In the genomic region with DNA sequence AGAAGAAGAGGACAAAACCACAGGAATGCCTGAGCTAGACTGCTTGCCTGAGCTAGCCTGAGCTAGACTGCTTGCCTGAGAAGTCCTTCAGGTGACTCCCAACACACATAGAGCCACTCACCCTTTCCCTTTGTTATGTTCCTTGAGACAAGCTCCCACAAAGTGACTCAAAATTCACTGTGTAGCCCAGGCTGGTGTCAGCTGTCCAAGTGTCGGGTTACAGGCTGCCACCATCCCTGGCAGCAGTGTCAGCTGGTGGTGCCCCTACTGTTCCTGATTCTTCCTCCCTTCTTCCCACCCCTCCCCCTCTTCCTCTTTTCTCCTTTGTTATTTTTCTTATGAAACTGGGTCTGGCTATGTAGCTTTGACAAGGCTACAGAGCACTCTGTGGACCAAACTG, we compare ENCODE assay signal across 14 mouse cellular contexts. TPM values are rescaled to one million over a fixed set of nuclear protein-coding genes. Genes with fewer than 3 reads are reported as not detected.
DNase-seq lines count a peak whose midpoint lies in the region; ATAC-seq and TF ChIP-seq lines count a peak whose summit lies in the region.
"Had no signal": no experiment of that assay in that cellular context is flagged by ENCODE, and none has a peak within 500 bp of the region (broad histone marks: within the 10 kb centered on the region; RNA-seq: fewer than 3 reads in every experiment).

No protein-coding gene starts in this region.

- no peak overlapping the region for H3K4me3 ChIP-seq in hindbrain, embryonic 10.5 days
- H3K4me3 ChIP-seq in hindbrain, embryonic 14.5 days (replicated peaks; ENCODE audit: low read length) = no peak overlapping the region
- no peak overlapping the region for H3K4me3 ChIP-seq in limb, embryonic 14.5 days (replicated peaks; ENCODE audit: low read length)
- H3K4me3 ChIP-seq: layer of hippocampus, adult 2 months; limb, embryonic 15.5 days had no signal

- H3K27ac ChIP-seq in hindbrain, embryonic 10.5 days = peak overlapping the region; percentile 71
- H3K27ac ChIP-seq in hindbrain, embryonic 14.5 days = no peak overlapping the region
- H3K27ac ChIP-seq in limb, embryonic 14.5 days (replicated peaks; ENCODE audit: low read depth, low read length) = no peak overlapping the region
- H3K27ac ChIP-seq: layer of hippocampus, adult 2 months; limb, embryonic 15.5 days had no signal

- DNase-seq in hindbrain, embryonic 10.5 days (ENCODE audit: low spot score) = peak; percentile 40
- no peak for DNase-seq in hindbrain, embryonic 14.5 days (ENCODE audit: low spot score)
- DNase-seq in 416B (ENCODE audit: low read depth) = peak; percentile 85
- DNase-seq in limb, embryonic 14.5 days (ENCODE audit: low spot score) = no peak
- DNase-seq in urinary bladder, postnatal 36 days (ENCODE audit: low spot score in 2 of 2) = no peak
- DNase-seq in urinary bladder, adult 18-20 months (ENCODE audit: low spot score in 2 of 2) = no peak
- DNase-seq in T-cell, adult 2 months (ENCODE audit: low spot score) = no peak
- DNase-seq: adrenal gland, postnatal 10 days; cerebellum, adult 8-10 months; heart, postnatal 4 days; right cerebral cortex, postnatal 4 days had no signal

- H3K4me1 ChIP-seq in hindbrain, embryonic 10.5 days (replicated peaks) = peaks cover 13% of the 10 kb centered on the region
- H3K4me1 ChIP-seq in hindbrain, embryonic 14.5 days (replicated peaks; ENCODE audit: control insufficient read depth, insufficient read depth, low read length) = no peaks in the 10 kb centered on the region
- no peaks in the 10 kb centered on the region for H3K4me1 ChIP-seq in limb, embryonic 14.5 days (ENCODE audit: control insufficient read depth, insufficient read depth, low read length)
- H3K4me1 ChIP-seq: limb, embryonic 15.5 days had no signal

- no peak for ATAC-seq in hindbrain, embryonic 14.5 days (ENCODE audit: low FRiP score)
- peak; percentile 75 for ATAC-seq in common myeloid progenitor, adult 5-6 weeks (replicated peaks; ENCODE audit: low read depth, poor library complexity, severe bottlenecking)
- ATAC-seq in limb, embryonic 14.5 days (ENCODE audit: low FRiP score, low read depth) = peak; percentile 73

- H3K4me2 ChIP-seq in hindbrain, embryonic 14.5 days (replicated peaks) = no peak overlapping the region
- no peak overlapping the region for H3K4me2 ChIP-seq in limb, embryonic 14.5 days (replicated peaks; ENCODE audit: low read depth, low read length, severe bottlenecking)
- H3K4me2 ChIP-seq: limb, embryonic 15.5 days had no signal

- TF ChIP-seq POLR2A in limb, embryonic 14.5 days (IDR thresholded peaks at IDR 0.05; ENCODE audit: borderline replicate concordance, extremely low read depth, insufficient read depth, insufficient read length) = no peak

- no peaks in the 10 kb centered on the region for H3K27me3 ChIP-seq in hindbrain, embryonic 10.5 days (ENCODE audit: insufficient read depth, poor library complexity, severe bottlenecking)
- H3K27me3 ChIP-seq in hindbrain, embryonic 14.5 days (ENCODE audit: control insufficient read depth, insufficient read depth, low read length) = no peaks in the 10 kb centered on the region
- H3K27me3 ChIP-seq in limb, embryonic 14.5 days (ENCODE audit: control insufficient read depth, insufficient read depth, low read length) = no peaks in the 10 kb centered on the region
- H3K27me3 ChIP-seq: limb, embryonic 15.5 days had no signal

- 17% methylated on average over 1 of the region's 1 CpGs for WGBS in hindbrain, embryonic 10.5 days
- 28% methylated on average over 1 of the region's 1 CpGs for WGBS in hindbrain, embryonic 14.5 days
- 36% methylated on average over 1 of the region's 1 CpGs for WGBS in limb, embryonic 14.5 days

- no peak overlapping the region for H3K9ac ChIP-seq in hindbrain, embryonic 14.5 days
- no peak overlapping the region for H3K9ac ChIP-seq in limb, embryonic 14.5 days (ENCODE audit: low read depth, low read length, severe bottlenecking)
- H3K9ac ChIP-seq: limb, embryonic 15.5 days had no signal

- peaks cover 9% of the 10 kb centered on the region; the same call in 1 of the 2 replicates for H3K36me3 ChIP-seq in hindbrain, embryonic 10.5 days
- H3K36me3 ChIP-seq in hindbrain, embryonic 14.5 days (replicated peaks; ENCODE audit: control insufficient read depth, insufficient read depth) = no peaks in the 10 kb centered on the region
- H3K36me3 ChIP-seq in limb, embryonic 14.5 days (ENCODE audit: control insufficient read depth, insufficient read depth, low read length) = no peaks in the 10 kb centered on the region

- peaks cover 8% of the 10 kb centered on the region; the same call in 1 of the 2 replicates for H3K9me3 ChIP-seq in hindbrain, embryonic 10.5 days
- no peaks in the 10 kb centered on the region for H3K9me3 ChIP-seq in hindbrain, embryonic 14.5 days (ENCODE audit: control insufficient read depth, low read length)
- H3K9me3 ChIP-seq in limb, embryonic 14.5 days (ENCODE audit: control insufficient read depth, low read length) = peaks cover 2% of the 10 kb centered on the region; the same call in 1 of the 2 replicates
- H3K9me3 ChIP-seq: limb, embryonic 15.5 days had no signal

RNA-seq across cellular contexts. Expression of a gene that starts 12.2 kb away (rescaled TPM):
- 39.2 and 41.6 TPM in 2 replicates for polyA plus RNA-seq in hindbrain, embryonic 10.5 days (2016; fragmentation: Nextera tagmentation; extraction: Ambion mirVana)
- 45.6 and 46.5 TPM in 2 replicates for polyA plus RNA-seq in hindbrain, embryonic 14.5 days (2014; fragmentation: Nextera tagmentation; extraction: Ambion mirVana)
- 72.2 and 76.2 TPM in 2 replicates for total RNA-seq in common myeloid progenitor, adult 5-6 weeks (2017)
- 61.0 and 67.4 TPM in 2 replicates for polyA plus RNA-seq in limb, embryonic 14.5 days (2012; rRNA removed)
- polyA plus RNA-seq in limb, embryonic 14.5 days (2014; fragmentation: Nextera tagmentation; extraction: Ambion mirVana) = 73.3 and 75.3 TPM in 2 replicates

RNA-seq across cellular contexts. Expression of a gene that starts 13.0 kb away (rescaled TPM):
- 38.6 and 48.6 TPM in 2 replicates for polyA plus RNA-seq in hindbrain, embryonic 10.5 days (2016; fragmentation: Nextera tagmentation; extraction: Ambion mirVana)
- 58.2 and 60.9 TPM in 2 replicates for polyA plus RNA-seq in hindbrain, embryonic 14.5 days (2014; fragmentation: Nextera tagmentation; extraction: Ambion mirVana)
- total RNA-seq in common myeloid progenitor, adult 5-6 weeks (2017) = 22.6 and 30.6 TPM in 2 replicates
- 15.1 and 18.5 TPM in 2 replicates for polyA plus RNA-seq in limb, embryonic 14.5 days (2012; rRNA removed)
- polyA plus RNA-seq in limb, embryonic 14.5 days (2014; fragmentation: Nextera tagmentation; extraction: Ambion mirVana) = 32.8 and 34.6 TPM in 2 replicates

Comparison
In these comparisons a context has a peak if more than half of its experiments do, and no peak if none do; other contexts are left out.
1. DNase-seq: peak in hindbrain, embryonic 10.5 days (single experiment) and 416B (single experiment); none in hindbrain, embryonic 14.5 days (single experiment), limb, embryonic 14.5 days (single experiment), urinary bladder, postnatal 36 days (0 of 2), urinary bladder, adult 18-20 months (0 of 2) and T-cell, adult 2 months (single experiment).